Mouse (Mus musculus) embryonic facial prominence, embryonic 13.5 days (tissue): Measurements from ENCODE around the gene Dnajc22. TPM values are rescaled to one million over a fixed set of nuclear protein-coding genes. Genes with fewer than 3 reads are reported as not detected.

ENCODE experiments used
- ATAC-seq: fragments of 200-750 bp; cut with Nextera tagmentation; 2 replicates; pipeline ENCODE4 v1.8.0; 2017; ENCODE audit warnings: low read depth; ENCODE audit not compliant: insufficient number of reproducible peaks, insufficient read depth, low FRiP score, low TSS enrichment
- H3K27ac ChIP-seq: fragments of 300-500 bp; sonication (generic); 2 replicates; pipeline ENCODE4 v1.5.1; 2015; ENCODE audit warnings: moderate library complexity, mild to moderate bottlenecking, inconsistent platforms
- H3K27me3 ChIP-seq: fragments of 300-500 bp; sonication (generic); 2 replicates; pipeline ENCODE4 v1.6.1; 2015; ENCODE audit warnings: mild to moderate bottlenecking, inconsistent platforms
- H3K36me3 ChIP-seq: fragments of 300-500 bp; sonication (generic); 2 replicates; pipeline ENCODE4 v1.6.1; 2015; ENCODE audit warnings: mild to moderate bottlenecking, inconsistent platforms
- H3K4me1 ChIP-seq: fragments of 300-500 bp; sonication (generic); 2 replicates; pipeline ENCODE4 v1.6.1; 2015; ENCODE audit warnings: inconsistent platforms
- H3K4me2 ChIP-seq: fragments of 300-500 bp; sonication (generic); 2 replicates; pipeline ENCODE4 v1.6.1; 2015; ENCODE audit warnings: moderate library complexity, mild to moderate bottlenecking, inconsistent platforms
- H3K4me3 ChIP-seq: fragments of 300-500 bp; sonication (generic); 2 replicates; pipeline ENCODE4 v1.5.1; 2015; ENCODE audit warnings: mild to moderate bottlenecking, inconsistent platforms
- H3K9ac ChIP-seq: fragments of 300-500 bp; sonication (generic); 2 replicates; pipeline ENCODE4 v1.6.1; 2015; ENCODE audit warnings: mild to moderate bottlenecking, inconsistent platforms
- H3K9me3 ChIP-seq: fragments of 300-500 bp; sonication (generic); 2 replicates; pipeline ENCODE4 v1.6.1; 2016; ENCODE audit warnings: inconsistent platforms
- WGBS: fragments of 180-500 bp; shearing (Covaris S2); methylation state at CpG from one replicate; pipeline ENCODE4 v1.1.7; 2015; ENCODE audit warnings: mixed read lengths; 5-methylcytosine and 5-hydroxymethylcytosine counted together
- polyA plus RNA-seq: library from polyadenylated mRNA; unstranded; fragments of >200 nt; fragmentation: Nextera tagmentation; extraction: Ambion mirVana; gene quantifications from 2 replicates; pipeline ENCODE4 v1.2.1, GENCODE M21; 2015

Dnajc22 gene
- polyA plus RNA-seq, 1 experiment from 2014 or later, result 0.52 TPM

GRCm38 (mm10) chr15:99099984-99100383 lies 7.0 kb downstream of the Dnajc22 start:
- Histone ChIP-seq H3K36me3 (no peaks in the 10 kb centered on the region), H3K4me3 (no peak overlapping the region), H3K27me3 (peaks cover 60% of the 10 kb centered on the region), H3K27ac (no peak overlapping the region), H3K9ac (no peak overlapping the region), H3K4me1 (peaks cover 38% of the 10 kb centered on the region), H3K4me2 (no peak overlapping the region), H3K9me3 (no peaks in the 10 kb centered on the region)
- 40% methylated on average over 3 of the region's 3 CpGs for WGBS
- ATAC-seq, result no peak

- H3K4me3 ChIP-seq, result no peak overlapping the region
- no peak overlapping the region for H3K27ac ChIP-seq
- peaks cover 7% of the 10 kb centered on the region for H3K27me3 ChIP-seq
- 80% methylated on average over 7 of the region's 7 CpGs for WGBS
- H3K9ac ChIP-seq, result no peak overlapping the region
- no peaks in the 10 kb centered on the region for H3K4me1 ChIP-seq
- ATAC-seq, result no peak
- H3K9me3 ChIP-seq, result no peaks in the 10 kb centered on the region
- H3K36me3 ChIP-seq, result no peaks in the 10 kb centered on the region
- no peak overlapping the region for H3K4me2 ChIP-seq
Observed at GRCm38 (mm10) chr15:99105238-99105637, 12.3 kb downstream of the Dnajc22 start.

- 79% methylated on average over 3 of the region's 3 CpGs for WGBS
- Histone ChIP-seq H3K4me1 (no peaks in the 10 kb centered on the region), H3K4me3 (no peak overlapping the region), H3K36me3 (no peaks in the 10 kb centered on the region), H3K27ac (no peak overlapping the region), H3K9me3 (no peaks in the 10 kb centered on the region), H3K4me2 (no peak overlapping the region), H3K27me3 (no peaks in the 10 kb centered on the region), H3K9ac (no peak overlapping the region)
- no peak for ATAC-seq
Observed at GRCm38 (mm10) chr15:99107866-99108265, 14.9 kb downstream of the Dnajc22 start.

- Histone ChIP-seq H3K27me3 (no peaks in the 10 kb centered on the region), H3K27ac (no peak overlapping the region), H3K9ac (no peak overlapping the region), H3K4me3 (no peak overlapping the region), H3K36me3 (no peaks in the 10 kb centered on the region), H3K4me2 (no peak overlapping the region), H3K4me1 (no peaks in the 10 kb centered on the region; the same call in 1 of the 2 replicates), H3K9me3 (no peaks in the 10 kb centered on the region)
- WGBS, result 89% methylated on average over 3 of the region's 3 CpGs
- no peak for ATAC-seq
Observed at GRCm38 (mm10) chr15:99111139-99111538, 18.2 kb downstream of the Dnajc22 start.

- H3K9ac ChIP-seq, result no peak overlapping the region
- H3K36me3 ChIP-seq, result no peaks in the 10 kb centered on the region
- no peak overlapping the region for H3K4me2 ChIP-seq
- H3K9me3 ChIP-seq, result no peaks in the 10 kb centered on the region
- no peaks in the 10 kb centered on the region; the same call in 1 of the 2 replicates for H3K4me1 ChIP-seq
- WGBS, result 49% methylated on average over 4 of the region's 4 CpGs
- no peak overlapping the region for H3K4me3 ChIP-seq
- no peak overlapping the region for H3K27ac ChIP-seq
- H3K27me3 ChIP-seq, result no peaks in the 10 kb centered on the region
- no peak for ATAC-seq
Observed at GRCm38 (mm10) chr15:99111809-99112208, 18.8 kb downstream of the Dnajc22 start.

- WGBS, result 61% methylated on average over 11 of the region's 11 CpGs
- Histone ChIP-seq H3K4me2 (peak overlapping the region; percentile 30), H3K27me3 (no peaks in the 10 kb centered on the region), H3K36me3 (no peaks in the 10 kb centered on the region), H3K9ac (no peak overlapping the region), H3K4me3 (no peak overlapping the region), H3K4me1 (no peaks in the 10 kb centered on the region; the same call in 1 of the 2 replicates), H3K27ac (no peak overlapping the region), H3K9me3 (no peaks in the 10 kb centered on the region)
- ATAC-seq, result no peak
Observed at GRCm38 (mm10) chr15:99112843-99113395, 19.9 kb downstream of the Dnajc22 start.

- 6% methylated on average over 9 of the region's 9 CpGs for WGBS
- Histone ChIP-seq H3K9me3 (no peaks in the 10 kb centered on the region), H3K9ac (no peak overlapping the region), H3K4me1 (no peaks in the 10 kb centered on the region; the same call in 1 of the 2 replicates), H3K4me2 (peak overlapping the region; percentile 30), H3K27ac (no peak overlapping the region), H3K27me3 (no peaks in the 10 kb centered on the region), H3K4me3 (0 out of 2 replicates have a peak overlapping the region, but pooled peaks have one; percentile 4), H3K36me3 (no peaks in the 10 kb centered on the region)
- no peak for ATAC-seq
Observed at GRCm38 (mm10) chr15:99113396-99113975, 20.5 kb downstream of the Dnajc22 start.

- Histone ChIP-seq H3K4me2 (no peak overlapping the region), H3K9ac (no peak overlapping the region), H3K4me1 (no peaks in the 10 kb centered on the region; the same call in 1 of the 2 replicates), H3K27ac (no peak overlapping the region), H3K4me3 (no peak overlapping the region), H3K27me3 (no peaks in the 10 kb centered on the region), H3K36me3 (no peaks in the 10 kb centered on the region), H3K9me3 (no peaks in the 10 kb centered on the region)
- WGBS, result 46% methylated on average over 14 of the region's 14 CpGs
- ATAC-seq, result no peak
Observed at GRCm38 (mm10) chr15:99114312-99115064, 21.5 kb downstream of the Dnajc22 start.

GRCm38 (mm10) chr15:99115065-99115423 lies 22.1 kb downstream of the Dnajc22 start:
- Histone ChIP-seq H3K9me3 (no peaks in the 10 kb centered on the region), H3K36me3 (no peaks in the 10 kb centered on the region), H3K4me3 (no peak overlapping the region), H3K9ac (no peak overlapping the region), H3K27me3 (no peaks in the 10 kb centered on the region), H3K27ac (no peak overlapping the region), H3K4me1 (no peaks in the 10 kb centered on the region; the same call in 1 of the 2 replicates), H3K4me2 (no peak overlapping the region)
- no peak for ATAC-seq
- 86% methylated on average over 7 of the region's 7 CpGs for WGBS

GRCm38 (mm10) chr15:99116539-99116938 lies 23.6 kb downstream of the Dnajc22 start:
- WGBS, result 59% methylated on average over 11 of the region's 11 CpGs
- peaks cover 5% of the 10 kb centered on the region; the same call in 1 of the 2 replicates for H3K27me3 ChIP-seq
- H3K4me3 ChIP-seq, result no peak overlapping the region
- H3K27ac ChIP-seq, result no peak overlapping the region
- no peaks in the 10 kb centered on the region for H3K36me3 ChIP-seq
- H3K9me3 ChIP-seq, result no peaks in the 10 kb centered on the region
- no peak overlapping the region for H3K9ac ChIP-seq
- H3K4me2 ChIP-seq, result no peak overlapping the region
- no peak for ATAC-seq
- no peaks in the 10 kb centered on the region; the same call in 1 of the 2 replicates for H3K4me1 ChIP-seq

- ATAC-seq, result no peak
- H3K4me2 ChIP-seq, result no peak overlapping the region
- WGBS, result 15% methylated on average over 11 of the region's 11 CpGs
- H3K27ac ChIP-seq, result no peak overlapping the region
- H3K4me3 ChIP-seq, result no peak overlapping the region
- no peaks in the 10 kb centered on the region for H3K9me3 ChIP-seq
- H3K36me3 ChIP-seq, result no peaks in the 10 kb centered on the region
- H3K27me3 ChIP-seq, result peaks cover 5% of the 10 kb centered on the region; the same call in 1 of the 2 replicates
- no peak overlapping the region for H3K9ac ChIP-seq
- H3K4me1 ChIP-seq, result no peaks in the 10 kb centered on the region
Observed at GRCm38 (mm10) chr15:99120814-99121213, 27.8 kb downstream of the Dnajc22 start.

- Histone ChIP-seq H3K4me3 (no peak overlapping the region), H3K9ac (no peak overlapping the region), H3K36me3 (no peaks in the 10 kb centered on the region), H3K27ac (no peak overlapping the region), H3K4me1 (no peaks in the 10 kb centered on the region), H3K27me3 (peaks cover 5% of the 10 kb centered on the region; the same call in 1 of the 2 replicates), H3K4me2 (no peak overlapping the region), H3K9me3 (no peaks in the 10 kb centered on the region)
- no peak for ATAC-seq
- 67% methylated on average over 2 of the region's 2 CpGs for WGBS
Observed at GRCm38 (mm10) chr15:99122642-99123041, 29.7 kb downstream of the Dnajc22 start.
